ENCODE assay signal across 18 mouse cellular contexts in the genomic region with DNA sequence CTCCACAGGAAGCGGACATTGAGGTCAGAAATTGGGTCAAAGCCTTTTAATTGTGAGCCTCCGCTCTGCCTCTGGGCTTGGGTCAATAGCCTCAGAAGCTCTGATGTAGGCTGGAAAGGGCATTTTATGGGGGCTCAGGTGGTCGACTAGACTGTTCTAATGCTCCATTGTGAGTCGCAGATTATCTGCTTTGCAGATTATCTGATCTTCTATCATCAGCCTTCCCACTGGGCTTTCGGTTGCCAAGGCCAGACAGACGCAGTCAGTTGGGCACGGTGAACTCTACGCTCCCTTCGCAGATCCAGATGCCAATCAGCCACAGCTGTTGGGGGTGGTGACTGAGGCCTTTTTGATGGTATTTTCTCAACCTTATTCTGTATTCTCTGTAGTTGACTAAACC.
A peak's percentile ranks its signal among the peaks of the same experiment; 100 is the strongest.
DNase-seq lines count a peak whose midpoint lies in the region; ATAC-seq and TF ChIP-seq lines count a peak whose summit lies in the region.
"Had no signal": no experiment of that assay in that cellular context is flagged by ENCODE, and none has a peak within 500 bp of the region (broad histone marks: within the 10 kb centered on the region; RNA-seq: fewer than 3 reads in every experiment).

No protein-coding gene starts in this region.

- H3K4me1 ChIP-seq in hindbrain, embryonic 10.5 days (replicated peaks), result peaks cover 64% of the 10 kb centered on the region
- H3K4me1 ChIP-seq in hindbrain, embryonic 14.5 days (replicated peaks; ENCODE audit: control insufficient read depth, insufficient read depth, low read length), result peaks cover 3% of the 10 kb centered on the region; the same call in 1 of the 2 replicates
- H3K4me1 ChIP-seq in midbrain, embryonic 10.5 days, result peaks cover 38% of the 10 kb centered on the region
- peaks cover 8% of the 10 kb centered on the region; the same call in 1 of the 2 replicates for H3K4me1 ChIP-seq in midbrain, embryonic 15.5 days
- peaks cover 11% of the 10 kb centered on the region; the same call in 1 of the 2 replicates for H3K4me1 ChIP-seq in neural tube, embryonic 11.5 days (ENCODE audit: control insufficient read depth, insufficient read depth, low read length)
- peaks cover 6% of the 10 kb centered on the region; the same call in 1 of the 2 replicates for H3K4me1 ChIP-seq in neural tube, embryonic 15.5 days

- no peak overlapping the region for H3K9ac ChIP-seq in hindbrain, embryonic 14.5 days
- H3K9ac ChIP-seq in midbrain, embryonic 15.5 days, result no peak overlapping the region
- H3K9ac ChIP-seq in neural tube, embryonic 11.5 days (ENCODE audit: low read length), result no peak overlapping the region
- H3K9ac ChIP-seq in neural tube, embryonic 15.5 days (replicated peaks), result no peak overlapping the region
- H3K9ac ChIP-seq: embryonic facial prominence, embryonic 12.5 days; forebrain, embryonic 15.5 days; heart, embryonic 13.5 days had no signal

- H3K36me3 ChIP-seq in hindbrain, embryonic 10.5 days, result no peaks in the 10 kb centered on the region
- H3K36me3 ChIP-seq in hindbrain, embryonic 14.5 days (replicated peaks; ENCODE audit: control insufficient read depth, insufficient read depth), result no peaks in the 10 kb centered on the region
- H3K36me3 ChIP-seq in midbrain, embryonic 10.5 days, result no peaks in the 10 kb centered on the region
- no peaks in the 10 kb centered on the region for H3K36me3 ChIP-seq in midbrain, embryonic 15.5 days (replicated peaks)
- H3K36me3 ChIP-seq in neural tube, embryonic 11.5 days (ENCODE audit: control insufficient read depth, insufficient read depth, low read length), result no peaks in the 10 kb centered on the region
- no peaks in the 10 kb centered on the region for H3K36me3 ChIP-seq in neural tube, embryonic 15.5 days
- H3K36me3 ChIP-seq: embryonic facial prominence, embryonic 12.5 days; forebrain, embryonic 15.5 days; heart, embryonic 13.5 days had no signal

- H3K27ac ChIP-seq in hindbrain, embryonic 10.5 days, result peak overlapping the region; percentile 50
- H3K27ac ChIP-seq in hindbrain, embryonic 14.5 days, result no peak overlapping the region
- no peak overlapping the region for H3K27ac ChIP-seq in midbrain, embryonic 10.5 days (replicated peaks)
- H3K27ac ChIP-seq in midbrain, embryonic 15.5 days, result no peak overlapping the region
- 0 out of 2 replicates have a peak overlapping the region, but pooled peaks have one; percentile 1 for H3K27ac ChIP-seq in neural tube, embryonic 11.5 days (ENCODE audit: low read depth, low read length)
- no peak overlapping the region for H3K27ac ChIP-seq in neural tube, embryonic 15.5 days (replicated peaks)
- H3K27ac ChIP-seq: embryonic facial prominence, embryonic 12.5 days; forebrain, embryonic 15.5 days; heart, embryonic 13.5 days had no signal

- 70% methylated on average over 9 of the region's 9 CpGs for WGBS in hindbrain, embryonic 10.5 days
- 41% methylated on average over 9 of the region's 9 CpGs for WGBS in hindbrain, embryonic 14.5 days
- 74% methylated on average over 9 of the region's 9 CpGs for WGBS in midbrain, embryonic 10.5 days
- 43% methylated on average over 9 of the region's 9 CpGs for WGBS in midbrain, embryonic 15.5 days
- 69% methylated on average over 9 of the region's 9 CpGs for whole genome bisulfite sequencing in neural tube, embryonic 11.5 days
- 47% methylated on average over 9 of the region's 9 CpGs for WGBS in neural tube, embryonic 15.5 days

- no peak overlapping the region for H3K4me3 ChIP-seq in hindbrain, embryonic 10.5 days
- no peak overlapping the region for H3K4me3 ChIP-seq in hindbrain, embryonic 14.5 days (replicated peaks; ENCODE audit: low read length)
- H3K4me3 ChIP-seq in midbrain, embryonic 10.5 days, result no peak overlapping the region
- no peak overlapping the region for H3K4me3 ChIP-seq in midbrain, embryonic 15.5 days
- H3K4me3 ChIP-seq in neural tube, embryonic 11.5 days (ENCODE audit: low read depth, low read length), result no peak overlapping the region
- H3K4me3 ChIP-seq in neural tube, embryonic 15.5 days (replicated peaks), result no peak overlapping the region
- H3K4me3 ChIP-seq: embryonic facial prominence, embryonic 12.5 days; forebrain, embryonic 15.5 days; heart, embryonic 13.5 days had no signal

- no peak overlapping the region for H3K4me2 ChIP-seq in hindbrain, embryonic 14.5 days (replicated peaks)
- H3K4me2 ChIP-seq in midbrain, embryonic 15.5 days, result no peak overlapping the region
- no peak overlapping the region for H3K4me2 ChIP-seq in neural tube, embryonic 11.5 days (ENCODE audit: low read depth)
- no peak overlapping the region for H3K4me2 ChIP-seq in neural tube, embryonic 15.5 days
- H3K4me2 ChIP-seq: embryonic facial prominence, embryonic 12.5 days; forebrain, embryonic 15.5 days; heart, embryonic 13.5 days had no signal

- ATAC-seq in hindbrain, embryonic 14.5 days (ENCODE audit: low FRiP score), result no peak
- no peak for ATAC-seq in midbrain, embryonic 15.5 days (replicated peaks)
- no peak for ATAC-seq in neural tube, embryonic 11.5 days (ENCODE audit: insufficient read depth, low FRiP score, low TSS enrichment)
- ATAC-seq in neural tube, embryonic 15.5 days (ENCODE audit: low FRiP score), result no peak
- ATAC-seq: forebrain, embryonic 15.5 days; hindbrain, embryonic 16.5 days had no signal

- TF ChIP-seq POLR2A in brain, embryonic 14.5 days (IDR thresholded peaks at IDR 0.05; ENCODE audit: borderline replicate concordance, extremely low read depth, insufficient read depth, insufficient read length, poor library complexity, severe bottlenecking), result no peak

- no peaks in the 10 kb centered on the region for H3K27me3 ChIP-seq in hindbrain, embryonic 10.5 days (ENCODE audit: insufficient read depth, poor library complexity, severe bottlenecking)
- H3K27me3 ChIP-seq in hindbrain, embryonic 14.5 days (ENCODE audit: control insufficient read depth, insufficient read depth, low read length), result no peaks in the 10 kb centered on the region
- no peaks in the 10 kb centered on the region for H3K27me3 ChIP-seq in midbrain, embryonic 10.5 days (ENCODE audit: low read depth, poor library complexity, severe bottlenecking)
- no peaks in the 10 kb centered on the region for H3K27me3 ChIP-seq in midbrain, embryonic 15.5 days (replicated peaks)
- H3K27me3 ChIP-seq in neural tube, embryonic 11.5 days (ENCODE audit: control insufficient read depth, insufficient read depth, low read length), result no peaks in the 10 kb centered on the region
- no peaks in the 10 kb centered on the region for H3K27me3 ChIP-seq in neural tube, embryonic 15.5 days (replicated peaks)
- H3K27me3 ChIP-seq: embryonic facial prominence, embryonic 12.5 days; forebrain, embryonic 15.5 days; heart, embryonic 13.5 days had no signal

- TF ChIP-seq CTCF in brain, embryonic 14.5 days (IDR thresholded peaks at IDR 0.05; ENCODE audit: borderline replicate concordance, extremely low read depth, insufficient read depth, insufficient read length), result no peak

- no peaks in the 10 kb centered on the region for H3K9me3 ChIP-seq in hindbrain, embryonic 10.5 days
- H3K9me3 ChIP-seq in hindbrain, embryonic 14.5 days (ENCODE audit: control insufficient read depth, low read length), result no peaks in the 10 kb centered on the region
- no peaks in the 10 kb centered on the region for H3K9me3 ChIP-seq in midbrain, embryonic 10.5 days (replicated peaks)
- H3K9me3 ChIP-seq in midbrain, embryonic 15.5 days, result no peaks in the 10 kb centered on the region
- H3K9me3 ChIP-seq in neural tube, embryonic 11.5 days (ENCODE audit: control insufficient read depth, low read length), result no peaks in the 10 kb centered on the region
- H3K9me3 ChIP-seq in neural tube, embryonic 15.5 days (replicated peaks), result no peaks in the 10 kb centered on the region
- H3K9me3 ChIP-seq: embryonic facial prominence, embryonic 12.5 days; forebrain, embryonic 15.5 days; heart, embryonic 13.5 days had no signal

- no peak for DNase-seq in hindbrain, embryonic 10.5 days (ENCODE audit: low spot score)
- DNase-seq in hindbrain, embryonic 14.5 days (ENCODE audit: low spot score), result no peak
- DNase-seq in midbrain, embryonic 10.5 days (ENCODE audit: low spot score), result peak; percentile 14
- DNase-seq in neural tube, embryonic 11.5 days (ENCODE audit: low spot score), result no peak
- DNase-seq in brain, embryonic 14.5 days (ENCODE audit: low read depth), result peak; percentile 21
- DNase-seq in spleen, postnatal 36 days (ENCODE audit: low spot score in 2 of 2), result no peak
- DNase-seq: adrenal gland, postnatal 14 days; cerebellum, adult 8-10 months; cerebellum, postnatal 25 days; gastrocnemius, postnatal 36 days; heart, adult 11 months; heart, postnatal 36 days had no signal

Comparison
In these comparisons a context has a peak if more than half of its experiments do, and no peak if none do; other contexts are left out.
1. H3K27ac ChIP-seq: peak in hindbrain, embryonic 10.5 days (single experiment) and neural tube, embryonic 11.5 days (single experiment); none in hindbrain, embryonic 14.5 days (single experiment), midbrain, embryonic 10.5 days (single experiment), midbrain, embryonic 15.5 days (single experiment) and neural tube, embryonic 15.5 days (single experiment).
2. DNase-seq: peak in midbrain, embryonic 10.5 days (single experiment) and brain, embryonic 14.5 days (single experiment); none in hindbrain, embryonic 10.5 days (single experiment), hindbrain, embryonic 14.5 days (single experiment), neural tube, embryonic 11.5 days (single experiment) and spleen, postnatal 36 days (0 of 2).